Mouse (Mus musculus): ENCODE data around the gene Nup35.

Gene Nup35

DNA sequence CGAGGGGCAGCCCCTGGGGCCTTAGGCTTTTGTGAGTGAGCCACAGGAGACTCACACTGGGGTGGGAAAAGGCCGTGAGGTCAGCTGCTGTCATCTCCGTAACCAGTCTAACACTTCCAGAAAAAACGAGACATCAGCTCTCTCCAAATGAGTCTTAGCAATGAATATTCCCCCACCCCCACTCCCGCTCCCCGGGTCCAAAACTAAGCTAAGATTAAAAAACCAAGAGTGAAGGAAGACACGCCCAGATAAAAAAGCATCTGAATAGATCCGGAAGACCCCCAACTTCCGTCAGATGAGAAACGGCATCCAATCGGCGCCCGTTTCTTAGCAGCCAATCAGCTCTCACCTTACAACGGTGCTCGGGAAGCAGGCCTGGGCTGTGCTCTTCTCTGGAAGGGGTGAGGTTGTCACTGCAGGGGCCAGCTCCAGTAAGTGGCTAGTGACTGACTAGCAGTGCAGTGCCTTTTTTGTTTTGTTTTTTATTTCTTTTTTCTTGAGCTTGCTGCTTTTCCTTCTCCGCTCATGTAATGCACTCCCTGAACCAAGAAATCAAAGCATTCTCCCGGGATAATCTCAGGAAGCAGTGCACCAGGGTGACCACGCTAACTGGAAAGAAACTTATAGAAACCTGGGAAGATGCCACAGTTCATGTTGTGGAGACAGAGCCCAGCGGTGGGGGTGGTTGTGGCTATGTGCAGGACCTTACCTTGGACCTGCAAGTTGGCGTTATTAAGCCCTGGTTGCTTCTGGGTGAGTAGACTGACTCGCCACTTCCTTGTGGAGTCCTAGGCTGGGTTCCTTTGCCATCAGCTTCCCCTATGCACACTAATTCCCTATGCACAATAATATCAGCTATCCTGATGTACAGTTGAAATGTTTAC lies at the start of gene Nup35, which contains the start of gene Dusp19:
Gene Nup35, plus strand, starts transcription at position 383 of the 884 bp plus-strand sequence.
Gene Dusp19, plus strand, starts transcription at position 192 of the 884 bp plus-strand sequence.
- DNase-seq = peak; percentile 96

- DNase-seq = peak; percentile 27 to 38
Observed at GRCm38 (mm10) chr2:80567411-80567810, 49.6 kb upstream of the Nup35 start.

DNA sequence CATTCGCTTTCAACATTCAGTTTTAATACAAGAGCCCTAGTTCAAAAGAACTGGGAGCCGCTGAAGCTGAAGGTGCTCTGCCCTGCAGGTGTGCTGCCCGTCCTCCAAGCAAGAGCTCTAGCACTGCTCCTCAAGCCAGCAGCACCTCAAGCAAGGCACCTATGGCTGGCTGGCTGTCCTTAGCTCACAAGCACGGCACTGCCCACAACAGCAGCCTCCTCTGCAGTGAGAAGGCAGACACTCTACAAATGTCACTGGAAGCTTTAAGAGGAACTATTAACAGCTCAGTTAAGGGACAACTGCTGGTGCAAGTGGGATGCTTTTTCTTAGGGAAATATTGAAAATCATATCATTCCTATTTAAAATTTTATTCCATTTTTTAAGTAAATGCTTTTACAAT lies 46.4 kb upstream of the Nup35 start:
- no peak for DNase-seq

DNA sequence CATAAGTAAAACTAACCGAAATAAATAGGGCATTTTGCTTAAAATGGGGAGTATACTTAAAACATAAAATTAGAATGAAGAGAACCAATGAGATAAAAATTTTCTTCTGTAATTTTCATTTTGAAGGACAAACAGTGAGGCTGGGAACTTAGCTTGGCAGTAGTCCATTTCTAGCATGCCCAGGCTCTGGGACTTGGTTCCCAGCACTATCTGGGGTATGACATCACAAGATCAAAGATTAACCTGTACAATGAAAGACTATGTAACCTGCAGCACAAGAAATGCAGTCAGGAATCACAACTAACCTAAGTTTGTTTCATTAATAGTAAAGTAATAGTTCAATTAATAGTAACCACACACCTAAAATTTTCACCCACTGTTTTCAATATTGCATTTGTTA lies 39.8 kb upstream of the Nup35 start:
- DNase-seq = no peak

DNA sequence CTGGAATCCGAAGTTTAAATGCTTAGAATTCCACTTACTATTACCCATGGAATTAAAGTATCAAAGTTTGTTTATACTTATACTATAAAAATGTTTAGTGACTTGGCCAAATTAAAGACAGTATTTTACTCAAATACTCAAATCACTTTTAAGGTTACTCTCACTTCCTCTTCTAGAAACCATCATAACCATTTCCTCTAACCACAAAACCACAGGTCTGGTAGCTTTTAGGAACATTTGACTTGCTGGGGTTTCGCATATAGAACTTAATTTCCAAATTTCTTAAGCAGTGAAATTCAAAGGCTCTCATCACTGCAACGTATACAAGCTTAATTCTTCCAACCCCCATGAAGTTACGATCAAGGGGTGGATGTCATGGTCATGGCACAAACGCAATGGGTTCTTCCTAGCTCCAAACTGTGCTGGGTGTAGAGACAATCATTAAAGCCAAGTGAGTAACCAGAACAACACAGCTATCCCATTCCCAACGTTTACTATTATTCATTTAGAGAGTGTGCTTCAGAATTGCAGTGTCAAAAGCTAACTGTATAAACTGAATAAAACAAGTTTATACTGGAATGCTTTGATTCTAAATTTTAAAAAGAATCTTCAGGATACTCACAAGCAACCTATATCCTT lies 37.7 kb upstream of the Nup35 start:
- no peak for DNase-seq

- peak in 1 of 2 experiments; percentile 75 for DNase-seq
Observed at GRCm38 (mm10) chr2:80580311-80580961, 36.6 kb upstream of the Nup35 start.

DNA sequence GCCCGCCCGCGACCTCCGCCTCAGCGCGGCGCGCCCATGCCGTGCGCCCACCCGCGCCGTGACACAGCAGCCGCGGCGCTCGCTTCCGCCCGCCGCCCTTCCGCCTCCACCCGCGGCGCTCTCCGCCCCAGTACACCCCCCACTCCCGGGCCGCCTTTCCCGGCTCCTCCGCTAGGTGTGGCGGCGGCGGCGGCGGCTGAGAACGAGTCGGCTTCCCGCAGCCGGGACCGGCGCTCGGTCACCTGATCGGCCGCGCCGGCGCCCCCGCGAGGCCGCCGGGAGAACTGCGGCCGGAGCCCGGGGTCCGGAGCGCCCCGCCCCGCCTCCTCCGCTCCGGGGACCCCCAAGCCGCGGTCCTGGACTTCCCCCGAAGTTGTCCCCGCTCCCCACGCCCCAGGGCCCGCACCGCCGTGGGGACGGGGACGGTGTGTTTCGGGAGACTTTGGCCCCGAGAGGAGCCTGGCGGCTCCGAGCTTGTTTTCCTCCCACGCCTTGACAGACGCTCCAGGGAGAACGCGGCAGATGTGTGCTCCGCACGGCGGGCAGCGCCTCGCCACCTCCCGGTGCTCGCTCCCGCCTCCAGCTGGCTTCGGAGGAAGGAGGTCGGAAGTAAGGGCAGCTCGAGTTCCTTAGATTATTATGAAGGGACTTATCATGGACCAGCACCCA lies 35.9 kb upstream of the Nup35 start, which contains the start of gene Nckap1:
Gene Nckap1, minus strand, starts transcription at position 338 of the 669 bp plus-strand sequence.
- DNase-seq = peak; percentile 96 to 97

DNA sequence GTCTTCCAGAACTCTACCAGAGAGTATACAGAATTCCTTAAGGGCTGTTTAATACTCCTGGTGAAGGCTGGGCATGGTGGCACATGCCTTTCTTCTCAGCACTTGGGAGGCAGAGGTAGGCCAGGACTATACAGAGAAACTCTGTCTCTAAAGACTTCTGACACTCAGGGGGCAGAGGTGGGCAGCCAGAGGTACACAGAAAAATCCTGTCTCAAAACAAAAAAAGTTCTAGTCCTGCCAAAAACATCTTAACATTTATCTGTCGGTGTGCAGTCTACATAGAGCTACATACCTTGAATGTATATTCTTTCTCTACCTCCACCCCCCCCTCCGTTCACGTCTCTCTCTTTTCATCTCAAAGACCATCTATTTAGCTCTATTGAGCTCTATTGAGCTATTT lies 34.7 kb upstream of the Nup35 start:
- no peak for DNase-seq

DNA sequence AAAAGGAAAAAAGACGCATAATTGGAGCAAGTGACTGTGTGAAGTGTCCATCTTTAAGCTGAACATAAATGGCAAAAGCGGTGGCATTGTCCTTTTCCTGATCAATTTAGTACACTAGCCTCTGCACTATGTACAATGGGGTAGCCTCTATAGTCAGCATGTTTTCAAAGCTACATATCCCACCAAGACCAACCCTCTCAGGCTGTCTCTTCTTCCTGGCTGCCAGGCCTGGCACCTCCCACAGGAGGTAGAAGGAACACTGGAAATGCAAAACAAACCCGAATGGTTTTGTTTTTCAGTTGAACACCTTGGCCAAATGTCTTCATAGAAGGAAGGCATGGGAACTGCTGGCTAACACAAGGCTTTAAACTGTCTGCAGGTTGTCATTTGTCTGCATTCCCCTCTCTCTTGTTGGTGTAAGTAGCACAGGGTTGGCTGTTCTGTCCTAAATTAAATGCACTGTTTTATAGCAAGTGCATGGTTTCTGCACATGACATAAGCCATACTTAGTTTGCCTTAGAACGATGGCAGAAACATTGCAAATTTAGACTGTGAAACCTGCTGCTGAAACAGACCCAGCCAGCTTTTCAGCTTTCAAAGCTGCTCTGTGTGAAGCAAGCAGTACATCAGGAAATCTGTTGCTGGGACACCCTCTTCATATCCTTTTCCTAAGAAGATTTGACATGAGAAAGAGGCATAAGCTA lies 22.7 kb upstream of the Nup35 start:
- DNase-seq = no peak

DNA sequence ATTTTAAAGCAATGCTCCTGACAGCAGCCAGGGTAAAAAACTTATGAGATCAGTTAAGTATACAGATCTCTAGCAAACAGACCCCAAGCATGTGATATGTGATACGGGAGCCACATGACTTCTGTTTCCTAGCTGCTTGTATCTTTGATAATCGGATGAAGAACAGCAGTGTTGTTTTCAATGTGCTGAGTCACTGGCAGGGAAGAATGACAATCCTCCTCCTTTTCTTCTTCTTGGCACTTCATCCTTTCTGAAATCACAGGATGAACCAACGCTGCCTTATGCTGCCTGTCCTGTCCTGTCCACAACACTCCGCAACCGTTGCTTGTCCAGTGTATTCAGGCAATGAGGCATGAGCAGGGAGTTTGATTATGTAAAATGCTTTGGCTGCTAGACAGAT lies 20.1 kb upstream of the Nup35 start:
- DNase-seq = no peak

DNA sequence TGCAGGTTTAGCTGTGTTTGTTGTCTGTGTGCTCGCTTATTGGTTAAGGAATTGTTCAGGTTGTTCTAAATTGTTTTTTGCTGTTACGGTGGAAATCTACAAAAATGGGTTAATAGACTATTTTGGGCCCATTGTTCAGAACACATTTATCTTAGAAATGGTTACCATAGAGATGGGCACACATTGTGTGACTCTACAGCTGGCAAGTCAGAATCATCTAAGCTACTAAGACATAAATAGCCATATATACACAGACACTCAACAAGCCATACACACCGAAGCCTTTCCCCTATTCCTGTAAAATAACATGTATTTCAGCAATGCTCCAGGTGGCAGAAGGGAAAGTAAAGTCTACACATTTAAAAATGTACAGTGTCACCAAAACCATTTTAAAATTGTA lies 17.2 kb upstream of the Nup35 start:
- DNase-seq = no peak

GRCm38 (mm10) chr2:80600611-80601010 lies 16.4 kb upstream of the Nup35 start:
- no peak for DNase-seq

GRCm38 (mm10) chr2:80602756-80603155 lies 14.3 kb upstream of the Nup35 start:
- no peak for DNase-seq

DNA sequence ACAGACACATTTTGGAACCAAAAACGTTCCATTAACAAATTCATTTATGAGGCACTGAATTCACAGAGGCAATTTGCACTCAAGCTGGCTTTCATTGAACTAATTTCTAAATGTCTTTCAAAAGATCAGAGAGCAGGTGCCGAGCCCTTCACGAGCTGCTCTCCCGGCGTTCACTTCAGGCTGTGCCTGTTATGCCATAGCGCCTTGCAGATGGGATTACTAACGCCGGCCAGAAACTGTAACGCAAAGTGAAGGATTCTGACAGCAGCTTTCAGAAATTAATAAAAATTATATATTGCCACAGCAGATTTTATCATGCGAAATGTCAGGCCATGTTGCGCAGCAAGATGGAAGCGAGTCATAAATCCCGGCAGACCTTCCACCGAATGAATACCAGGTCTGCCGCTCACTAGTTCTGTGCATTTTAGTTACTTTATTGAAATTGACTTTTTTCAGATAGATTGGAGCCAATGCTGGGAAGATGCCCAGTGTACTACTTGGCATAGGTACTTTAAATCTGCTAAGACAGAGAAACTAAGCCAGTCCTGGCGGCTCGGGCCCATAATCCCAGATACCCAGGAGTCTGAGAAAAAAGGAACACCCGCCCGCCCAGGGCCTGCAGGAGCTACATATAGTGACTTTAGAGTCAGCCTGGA lies 13.1 kb upstream of the Nup35 start:
- peak; percentile 67 to 73 for DNase-seq

GRCm38 (mm10) chr2:80612286-80612685 lies 4.8 kb upstream of the Nup35 start:
- peak; percentile 18 to 31 for DNase-seq

DNA sequence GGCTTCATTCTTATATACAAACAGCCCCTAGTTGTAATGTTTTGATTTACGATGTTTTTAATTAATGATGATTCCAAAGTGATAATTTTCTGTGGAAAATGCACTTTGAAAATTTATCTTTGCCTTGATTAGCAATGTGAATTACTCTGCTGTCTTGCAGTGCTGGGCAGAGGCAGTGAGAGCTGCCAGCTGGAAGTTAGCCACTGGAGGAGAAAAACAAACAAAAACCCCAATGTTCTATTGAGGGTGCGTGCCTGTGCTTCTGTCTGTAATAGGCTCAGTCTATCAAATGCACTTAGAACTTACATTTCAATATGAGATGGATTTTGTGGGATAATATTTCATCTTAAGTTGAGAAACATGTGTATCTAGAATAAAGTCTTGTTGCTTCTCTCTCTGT lies 4.2 kb upstream of the Nup35 start:
- DNase-seq = peak; percentile 44 to 61

DNA sequence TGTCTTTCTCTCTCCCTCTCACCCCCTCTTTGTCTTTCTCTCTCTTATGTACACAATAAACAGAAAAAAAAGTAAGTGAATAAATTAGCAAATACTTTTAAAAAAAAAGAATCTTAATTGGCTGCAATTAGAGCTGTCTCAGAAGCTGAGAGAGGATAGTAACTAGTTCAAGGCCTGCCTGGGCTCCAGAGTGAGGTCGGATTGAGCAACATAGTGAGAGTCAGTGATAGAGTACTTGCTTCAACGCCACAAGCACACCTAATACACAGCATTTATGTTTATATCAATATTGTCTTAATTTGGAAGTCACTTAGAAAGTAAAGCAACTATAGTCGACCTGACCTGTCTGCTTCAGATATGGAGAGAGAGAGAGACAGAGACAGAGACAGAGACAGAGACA lies 2.0 kb downstream of the Nup35 start:
- no peak for DNase-seq

DNA sequence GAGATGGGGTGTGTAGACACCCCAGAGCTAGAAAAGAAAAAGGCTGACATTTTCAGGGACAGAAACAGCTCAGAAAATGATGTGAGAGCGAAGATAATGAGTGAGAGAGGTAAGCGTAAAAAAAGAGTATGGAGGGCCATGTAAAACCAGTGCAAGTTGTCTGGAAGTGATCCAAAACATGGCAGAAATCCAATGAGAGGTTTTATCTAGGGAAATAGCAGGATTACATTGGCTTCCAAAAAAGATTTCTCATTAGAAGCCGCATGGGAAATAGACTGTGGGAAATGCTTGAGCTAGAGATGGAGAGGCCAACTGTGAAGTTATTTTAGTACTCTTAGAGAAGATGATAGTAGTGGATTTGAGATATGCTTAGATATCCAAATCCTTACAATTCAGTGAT lies 4.9 kb downstream of the Nup35 start:
- DNase-seq = peak in 1 of 2 experiments; percentile 15

- no peak for DNase-seq
Observed at GRCm38 (mm10) chr2:80624523-80624922, 7.5 kb downstream of the Nup35 start.

GRCm38 (mm10) chr2:80632336-80633026 lies 15.4 kb downstream of the Nup35 start:
- DNase-seq = no peak
